In genomic region chr2:173019322-173019721, GRCm38 (mm10) we compare ENCODE assay signal across 8 mouse cellular contexts. TPM values are rescaled to one million over a fixed set of nuclear protein-coding genes. Genes with fewer than 3 reads are reported as not detected.
DNase-seq lines count a peak whose midpoint lies in the region; ATAC-seq and TF ChIP-seq lines count a peak whose summit lies in the region.

No protein-coding gene starts in this region.

- 18% methylated on average over 9 of the region's 9 CpGs for WGBS in lung, embryonic 16.5 days
- WGBS in embryonic facial prominence, embryonic 11.5 days, result 14% methylated on average over 9 of the region's 9 CpGs
- 15% methylated on average over 9 of the region's 9 CpGs for WGBS in limb, embryonic 11.5 days
- 20% methylated on average over 9 of the region's 9 CpGs for WGBS in small intestine, adult 2 months

- peak overlapping the region; percentile 57 for H3K9ac ChIP-seq in lung, embryonic 16.5 days (ENCODE audit: low read length)
- H3K9ac ChIP-seq in embryonic facial prominence, embryonic 11.5 days (replicated peaks; ENCODE audit: low read length), result peak overlapping the region; percentile 54
- peak overlapping the region; percentile 40 for H3K9ac ChIP-seq in limb, embryonic 11.5 days (ENCODE audit: low read length)

- TF ChIP-seq POLR2A in small intestine, adult 2 months (IDR thresholded peaks at IDR 0.05; ENCODE audit: low read depth, low read length), result no peak

- H3K36me3 ChIP-seq in lung, embryonic 16.5 days (ENCODE audit: control insufficient read depth, insufficient read depth, low read length), result peaks cover 11% of the 10 kb centered on the region; the same call in 1 of the 2 replicates
- H3K36me3 ChIP-seq in embryonic facial prominence, embryonic 11.5 days (replicated peaks; ENCODE audit: control insufficient read depth, insufficient read depth, low read depth, low read length), result peaks cover 5% of the 10 kb centered on the region; the same call in 1 of the 2 replicates
- peaks cover 1% of the 10 kb centered on the region; the same call in 1 of the 2 replicates for H3K36me3 ChIP-seq in limb, embryonic 11.5 days (ENCODE audit: control insufficient read depth, insufficient read depth, low read length)
- peaks cover 11% of the 10 kb centered on the region for H3K36me3 ChIP-seq in small intestine, adult 2 months (ENCODE audit: control insufficient read depth, insufficient read depth, low read length)

- peak overlapping the region; percentile 51 for H3K4me3 ChIP-seq in lung, embryonic 16.5 days (ENCODE audit: low read length)
- H3K4me3 ChIP-seq in embryonic facial prominence, embryonic 11.5 days (ENCODE audit: low read depth, low read length), result peak overlapping the region; percentile 27
- H3K4me3 ChIP-seq in limb, embryonic 11.5 days (ENCODE audit: low read depth, low read length), result peak overlapping the region; percentile 28
- H3K4me3 ChIP-seq in small intestine, adult 2 months (ENCODE audit: low read depth, low read length), result peak overlapping the region; percentile 63

- ATAC-seq in lung, embryonic 16.5 days (ENCODE audit: low read depth), result peak; percentile 6; the same call in 1 of the 2 replicates
- ATAC-seq in embryonic facial prominence, embryonic 11.5 days (replicated peaks; ENCODE audit: insufficient number of reproducible peaks, low FRiP score, low TSS enrichment, low read depth), result no peak
- no peak for ATAC-seq in limb, embryonic 11.5 days (ENCODE audit: insufficient number of reproducible peaks, low FRiP score, low TSS enrichment, low read depth)

- H3K27me3 ChIP-seq in lung, embryonic 16.5 days (ENCODE audit: control insufficient read depth, insufficient read depth, low read depth, low read length), result peaks cover 3% of the 10 kb centered on the region
- peaks cover 8% of the 10 kb centered on the region for H3K27me3 ChIP-seq in embryonic facial prominence, embryonic 11.5 days (ENCODE audit: control insufficient read depth, insufficient read depth, low read length)
- H3K27me3 ChIP-seq in limb, embryonic 11.5 days (ENCODE audit: control insufficient read depth, insufficient read depth, low read length), result no peaks in the 10 kb centered on the region
- no peaks in the 10 kb centered on the region for H3K27me3 ChIP-seq in small intestine, adult 2 months (ENCODE audit: control insufficient read depth, insufficient read depth, low read length)

- H3K4me1 ChIP-seq in lung, embryonic 16.5 days (replicated peaks; ENCODE audit: control insufficient read depth, insufficient read depth, low read length), result peaks cover 32% of the 10 kb centered on the region
- peaks cover 7% of the 10 kb centered on the region for H3K4me1 ChIP-seq in embryonic facial prominence, embryonic 11.5 days (ENCODE audit: control insufficient read depth, insufficient read depth, low read length)
- H3K4me1 ChIP-seq in limb, embryonic 11.5 days (ENCODE audit: control insufficient read depth, insufficient read depth, low read length), result peaks cover 14% of the 10 kb centered on the region
- peaks cover 27% of the 10 kb centered on the region for H3K4me1 ChIP-seq in small intestine, adult 2 months (ENCODE audit: control insufficient read depth, insufficient read depth, insufficient read length, low read length)

- no peak for DNase-seq in lung, adult 18-20 months
- no peak for DNase-seq in embryonic facial prominence, embryonic 11.5 days (ENCODE audit: low spot score)
- DNase-seq in limb, embryonic 11.5 days (ENCODE audit: low spot score), result no peak
- DNase-seq in urinary bladder, adult 18-20 months (ENCODE audit: low spot score in 2 of 2), result no peak
- no peak for DNase-seq in layer of hippocampus, adult 9-11 months
- no peak for DNase-seq in left cerebral cortex, adult 9 months (ENCODE audit: low spot score in 2 of 2)

- H3K4me2 ChIP-seq in lung, embryonic 16.5 days (ENCODE audit: low read depth, low read length), result peak overlapping the region; percentile 90
- H3K4me2 ChIP-seq in embryonic facial prominence, embryonic 11.5 days (ENCODE audit: low read depth, low read length), result peak overlapping the region; percentile 71
- H3K4me2 ChIP-seq in limb, embryonic 11.5 days (ENCODE audit: low read depth, severe bottlenecking), result peak overlapping the region; percentile 67

- peak overlapping the region; percentile 34 for H3K27ac ChIP-seq in lung, embryonic 16.5 days (ENCODE audit: low read length)
- no peak overlapping the region for H3K27ac ChIP-seq in embryonic facial prominence, embryonic 11.5 days (replicated peaks; ENCODE audit: low read depth, low read length)
- H3K27ac ChIP-seq in limb, embryonic 11.5 days (replicated peaks; ENCODE audit: low read depth, low read length), result no peak overlapping the region
- H3K27ac ChIP-seq in small intestine, adult 2 months (ENCODE audit: insufficient read depth, low read depth, low read length), result no peak overlapping the region

- no peaks in the 10 kb centered on the region for H3K9me3 ChIP-seq in lung, embryonic 16.5 days (ENCODE audit: control insufficient read depth, low read length)
- H3K9me3 ChIP-seq in embryonic facial prominence, embryonic 11.5 days (replicated peaks; ENCODE audit: control insufficient read depth, low read length), result no peaks in the 10 kb centered on the region
- H3K9me3 ChIP-seq in limb, embryonic 11.5 days (ENCODE audit: control insufficient read depth, low read length), result no peaks in the 10 kb centered on the region

- TF ChIP-seq CTCF in small intestine, adult 2 months (IDR thresholded peaks at IDR 0.05; ENCODE audit: extremely low read depth, insufficient read length, insufficient replicate concordance, low read depth, low read length), result no peak

RNA-seq across cellular contexts. Expression of gene Rbm38, which starts 1.0 kb away (rescaled TPM):
- polyA plus RNA-seq in lung, embryonic 16.5 days (2015; fragmentation: Nextera tagmentation; extraction: Ambion mirVana), result 30.8 and 34.3 TPM in 2 replicates
- 46.6 and 56.5 TPM in 2 replicates for polyA plus RNA-seq in embryonic facial prominence, embryonic 11.5 days (2014; fragmentation: Nextera tagmentation; extraction: Ambion mirVana)
- 66.5 and 69.4 TPM in 2 replicates for polyA plus RNA-seq in limb, embryonic 11.5 days (2014; fragmentation: Nextera tagmentation; extraction: Ambion mirVana)
- 87.9 and 148 TPM in 2 replicates for polyA plus RNA-seq in small intestine, adult 2 months (2012; rRNA removed)

RNA-seq across cellular contexts. Expression of gene Rae1, which starts 19.4 kb away (rescaled TPM):
- polyA plus RNA-seq in lung, embryonic 16.5 days (2015; fragmentation: Nextera tagmentation; extraction: Ambion mirVana), result 104 and 109 TPM in 2 replicates
- 155 and 158 TPM in 2 replicates for polyA plus RNA-seq in embryonic facial prominence, embryonic 11.5 days (2014; fragmentation: Nextera tagmentation; extraction: Ambion mirVana)
- 172 and 174 TPM in 2 replicates for polyA plus RNA-seq in limb, embryonic 11.5 days (2014; fragmentation: Nextera tagmentation; extraction: Ambion mirVana)
- polyA plus RNA-seq in small intestine, adult 2 months (2012; rRNA removed), result 20.5 and 33.1 TPM in 2 replicates

RNA-seq across cellular contexts. Expression of gene Spo11, which starts 41.8 kb away (rescaled TPM):
- 0.21 and 0.30 TPM in 2 replicates for polyA plus RNA-seq in lung, embryonic 16.5 days (2015; fragmentation: Nextera tagmentation; extraction: Ambion mirVana)
- 0.94 and 1.4 TPM in 2 replicates for polyA plus RNA-seq in embryonic facial prominence, embryonic 11.5 days (2014; fragmentation: Nextera tagmentation; extraction: Ambion mirVana)
- 0.95 and 1.7 TPM in 2 replicates for polyA plus RNA-seq in limb, embryonic 11.5 days (2014; fragmentation: Nextera tagmentation; extraction: Ambion mirVana)
- polyA plus RNA-seq in small intestine, adult 2 months (2012; rRNA removed), result 0.05 and 0.25 TPM in 2 replicates
